Mouse (Mus musculus) erythroid progenitor cell, adult 5-6 weeks (primary cell): ENCODE results near the gene Hoxa4. TPM values are rescaled to one million over a fixed set of nuclear protein-coding genes. Genes with fewer than 3 reads are reported as not detected.

Source experiments
- ATAC-seq: replicated peaks from 2 replicates; pipeline ENCODE4 v1.8.0; 2016; ENCODE audit warnings: moderate number of reproducible peaks, mild to moderate bottlenecking, moderate TSS enrichment, inconsistent platforms; ENCODE audit not compliant: poor library complexity, low FRiP score, severe bottlenecking
- total RNA-seq, 2 experiments: library from RNA; stranded (forward) in 1 of 2; stranded (reverse) in 1 of 2; fragments of 150-400 nt in 1 of 2; fragments of 186-747, 209-891 nt in 1 of 2; gene quantifications; 2 replicates each; pipeline versions ENCODE4 v1.2.3 to v1.2.4; 2015 to 2017; ENCODE audit warnings: low replicate concordance in 2 of 2

Hoxa4 gene
- not detected in 2 replicates for total RNA-seq (2015; ENCODE audit: low replicate concordance)
- total RNA-seq (2017; ENCODE audit: low replicate concordance), result not detected in 2 replicates

- no peak for ATAC-seq
These were observed at the start of gene Hoxa4 for GRCm38 (mm10) chr6:52190906-52191810. Gene Hoxa4, minus strand, starts transcription at chr6:52191753.

DNA sequence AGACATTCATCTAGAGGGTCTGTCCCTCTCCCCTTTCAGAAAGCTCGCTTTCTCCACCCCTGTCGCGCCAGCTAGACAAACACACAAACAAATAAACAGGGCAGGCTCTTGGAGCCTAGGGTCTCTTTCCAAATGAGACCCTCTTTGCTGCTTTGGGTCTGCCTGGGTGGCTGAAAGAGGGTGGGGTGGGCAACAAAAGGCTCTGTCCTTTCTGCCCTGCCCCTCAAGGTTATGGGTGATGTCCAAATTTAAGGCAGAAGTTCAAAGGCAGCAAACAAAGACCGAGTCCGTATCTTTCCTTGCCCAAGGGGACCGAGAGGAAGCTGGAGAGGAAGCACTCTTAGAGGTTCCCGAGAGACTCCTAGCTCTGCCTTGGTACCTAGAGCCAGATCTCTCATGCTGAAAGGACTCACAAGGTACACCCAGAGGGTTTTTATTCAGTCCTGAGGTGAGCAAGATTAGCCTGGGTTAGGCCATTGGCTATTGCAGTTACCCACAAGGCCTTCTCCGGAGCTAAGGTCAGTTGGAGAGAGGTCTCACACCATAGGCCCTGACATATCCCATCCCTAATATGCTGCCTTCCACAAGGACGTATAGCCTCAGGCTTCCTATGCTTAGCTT, 49.6 kb upstream of the Hoxa4 start:
- no peak for ATAC-seq

DNA sequence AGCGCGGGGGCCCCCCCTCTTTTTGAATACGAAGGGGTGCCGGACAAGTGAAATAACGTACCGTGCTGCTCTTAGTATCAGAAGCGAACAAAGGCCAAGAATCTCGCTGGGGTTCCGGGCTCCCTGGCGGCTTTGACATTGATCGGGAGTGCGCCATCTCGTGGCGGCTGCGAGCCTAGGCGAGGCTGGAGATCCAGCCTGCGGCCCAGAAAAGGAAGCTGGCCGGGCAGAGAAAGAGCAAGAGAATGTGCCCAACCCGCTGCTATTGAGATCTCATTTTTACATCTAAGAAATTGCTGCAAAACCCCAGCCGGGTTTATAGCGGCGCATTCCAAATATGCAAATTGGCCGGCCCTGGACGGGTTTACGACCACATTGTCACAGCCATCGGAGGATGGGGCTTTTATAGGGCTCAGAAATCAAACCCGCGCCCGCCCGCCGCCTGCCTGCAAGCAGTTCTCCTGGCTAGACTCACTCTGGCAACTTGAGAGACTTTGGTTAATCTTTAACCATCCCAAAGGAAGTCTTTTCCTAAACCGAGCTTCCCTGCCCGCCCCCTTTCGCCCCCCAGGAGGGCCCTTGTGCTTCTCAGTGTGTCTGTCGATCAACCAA, 48.9 kb upstream of the Hoxa4 start, which contains the start of gene Hoxa10:
TSS of gene Hoxa10 (minus strand) at position 466 of the 612 bp plus-strand sequence.
- no peak for ATAC-seq

DNA sequence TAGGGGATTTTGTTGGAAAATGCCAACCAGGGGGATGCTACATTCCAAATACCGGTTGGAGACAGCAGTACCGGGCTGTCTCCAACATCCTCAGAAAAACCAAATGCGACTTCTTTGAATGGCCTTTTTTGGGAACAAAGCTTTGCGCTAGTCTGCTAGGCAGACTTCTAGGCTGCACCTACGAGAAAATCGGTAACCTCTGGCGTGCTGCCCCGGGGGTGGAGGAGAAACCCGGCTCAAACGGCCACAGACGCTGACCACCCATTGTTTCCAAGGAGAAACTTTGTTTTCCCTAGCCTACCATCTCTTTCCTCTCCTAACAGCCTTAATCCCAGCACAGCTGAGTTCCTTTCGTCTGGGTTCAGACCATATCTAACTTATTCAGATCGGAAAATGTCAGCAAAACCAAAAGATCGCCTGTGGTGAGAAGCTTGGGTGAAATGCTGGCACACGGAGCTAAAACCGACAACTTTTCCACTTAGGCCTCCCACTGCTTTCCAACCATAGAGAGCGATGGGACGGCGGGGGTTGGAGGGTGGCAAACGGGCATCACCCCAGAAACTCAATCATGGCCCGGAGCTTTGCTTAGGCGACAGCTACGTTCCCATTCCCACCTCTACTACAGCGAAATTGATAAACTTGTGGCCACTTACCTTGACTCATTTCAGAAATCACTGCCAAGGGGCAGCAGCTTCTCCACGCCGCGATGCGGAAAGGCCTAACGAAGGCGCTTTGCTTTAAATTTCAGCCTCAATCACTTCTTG, 48.3 kb upstream of the Hoxa4 start:
- no peak for ATAC-seq

DNA sequence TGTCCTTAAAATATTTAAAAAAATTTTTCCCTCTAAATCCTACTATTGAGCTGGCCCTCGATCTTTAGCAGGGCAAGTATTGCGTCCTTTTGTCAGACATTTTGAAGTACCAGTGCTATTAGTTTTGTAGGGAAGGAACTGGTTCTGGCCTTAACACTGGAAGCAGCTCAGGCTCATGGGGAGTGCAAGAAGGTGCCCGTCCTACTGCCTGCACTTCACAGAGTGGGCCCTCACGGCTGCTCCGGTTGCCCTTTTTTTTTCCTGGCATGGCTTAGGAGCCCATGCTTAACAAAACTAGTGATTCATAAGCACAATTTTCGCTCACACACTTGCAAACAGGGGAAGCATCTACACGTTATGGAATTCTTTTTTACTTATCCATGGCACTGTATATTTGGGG, 47.4 kb upstream of the Hoxa4 start:
- ATAC-seq, result no peak

- no peak for ATAC-seq
These were observed 46.6 kb upstream of the Hoxa4 start for GRCm38 (mm10) chr6:52238155-52238545.

GRCm38 (mm10) chr6:52237346-52238154, 46.0 kb upstream of the Hoxa4 start:
- no peak for ATAC-seq

GRCm38 (mm10) chr6:52236806-52237205, 45.3 kb upstream of the Hoxa4 start:
- ATAC-seq, result no peak

- no peak for ATAC-seq
These were observed 44.3 kb upstream of the Hoxa4 start for GRCm38 (mm10) chr6:52235866-52236265.

DNA sequence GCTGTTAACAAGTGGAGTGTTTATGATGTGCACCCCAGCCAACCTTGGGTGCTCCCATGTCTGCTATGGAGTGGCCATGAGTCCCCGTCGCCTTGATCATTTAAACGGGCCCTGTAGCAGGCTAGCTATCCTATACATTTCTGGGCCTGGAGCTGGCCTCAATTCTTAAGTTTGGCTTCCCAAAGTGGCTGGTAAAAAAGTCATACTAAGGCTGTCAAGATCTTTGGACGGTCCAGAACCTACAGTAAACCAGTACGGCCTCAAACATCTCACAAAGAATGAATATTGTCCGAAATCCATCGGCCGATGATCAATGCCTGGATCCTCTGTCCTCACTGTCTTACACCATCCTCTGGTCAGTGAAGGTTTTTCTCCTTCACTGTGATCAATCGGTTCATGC, 43.7 kb upstream of the Hoxa4 start:
- ATAC-seq, result no peak

GRCm38 (mm10) chr6:52234428-52235140, 43.0 kb upstream of the Hoxa4 start:
- no peak for ATAC-seq

DNA sequence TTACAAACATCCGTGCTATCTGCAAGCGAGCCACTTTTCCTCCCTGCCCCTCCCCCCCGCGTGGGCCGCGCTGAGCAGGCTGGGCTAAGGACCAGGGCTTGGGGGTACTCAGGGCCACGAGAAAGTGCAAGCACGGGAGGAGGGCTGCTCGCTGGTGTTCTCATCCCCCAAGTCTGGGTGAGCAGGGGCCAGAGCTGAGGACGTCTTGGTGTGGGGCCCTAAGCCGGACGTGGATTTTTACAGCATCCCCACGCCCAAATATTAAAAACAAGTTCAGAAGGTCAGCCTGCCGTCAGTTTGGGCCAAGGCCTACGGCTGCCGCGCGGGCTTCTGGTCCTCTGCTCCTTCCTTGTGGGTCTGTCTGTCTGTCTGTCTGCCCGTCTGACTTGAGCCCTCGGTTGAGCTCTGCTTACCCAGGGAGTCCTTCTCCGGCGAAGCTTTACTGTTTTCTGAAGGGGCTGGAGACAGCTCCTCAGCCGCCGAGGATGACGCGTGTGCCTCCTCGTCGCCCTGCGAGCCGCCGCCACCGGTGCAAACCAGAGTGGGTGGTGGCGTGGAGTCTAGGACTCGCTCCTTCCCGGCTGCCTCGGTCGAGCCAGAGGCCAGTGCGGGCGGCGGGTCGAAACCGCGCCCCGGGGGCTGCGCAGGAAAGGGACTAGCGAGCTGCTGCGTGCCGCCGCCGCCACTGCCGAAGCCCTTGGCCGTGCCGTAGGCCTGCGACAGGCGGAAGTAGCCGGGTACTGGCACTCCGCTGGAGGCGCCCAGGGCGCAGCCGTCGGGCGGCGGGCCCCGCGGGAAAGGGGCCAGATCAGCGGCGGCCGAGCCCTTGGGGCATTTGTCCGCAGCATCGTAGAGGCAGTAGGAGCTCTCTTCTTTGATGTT, 42.2 kb upstream of the Hoxa4 start:
- no peak for ATAC-seq

DNA sequence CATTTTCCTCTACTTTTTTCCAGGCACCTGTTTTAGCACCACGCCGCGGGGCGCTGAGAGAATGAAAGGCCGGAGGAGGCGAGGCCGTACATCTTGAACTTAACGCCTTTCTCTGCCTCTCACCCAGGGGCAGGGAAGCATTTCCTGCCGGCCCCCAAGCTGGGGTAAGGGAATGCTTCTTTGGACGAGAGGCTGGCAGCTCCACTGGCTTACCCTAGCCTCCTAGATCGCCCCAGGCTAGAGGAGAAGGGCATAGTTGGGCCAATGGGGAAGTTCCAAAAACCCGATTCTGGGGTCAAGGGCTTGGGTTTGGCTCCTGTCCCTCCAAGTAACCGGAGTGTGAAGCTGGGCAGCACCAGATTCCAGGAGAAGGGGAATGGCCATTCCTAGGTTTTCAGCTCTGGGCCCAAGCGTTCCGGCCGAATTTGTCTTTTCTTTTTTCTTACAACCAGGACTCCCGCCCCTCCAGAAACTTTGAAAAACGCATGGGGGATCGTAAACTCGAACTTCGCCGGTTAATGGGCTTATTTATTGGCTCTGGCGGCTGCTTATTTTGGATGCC, 41.5 kb upstream of the Hoxa4 start:
- no peak for ATAC-seq

GRCm38 (mm10) chr6:52232568-52232965, 41.0 kb upstream of the Hoxa4 start:
- ATAC-seq, result no peak

- ATAC-seq, result no peak
These were observed 40.5 kb upstream of the Hoxa4 start for GRCm38 (mm10) chr6:52231885-52232567.

DNA sequence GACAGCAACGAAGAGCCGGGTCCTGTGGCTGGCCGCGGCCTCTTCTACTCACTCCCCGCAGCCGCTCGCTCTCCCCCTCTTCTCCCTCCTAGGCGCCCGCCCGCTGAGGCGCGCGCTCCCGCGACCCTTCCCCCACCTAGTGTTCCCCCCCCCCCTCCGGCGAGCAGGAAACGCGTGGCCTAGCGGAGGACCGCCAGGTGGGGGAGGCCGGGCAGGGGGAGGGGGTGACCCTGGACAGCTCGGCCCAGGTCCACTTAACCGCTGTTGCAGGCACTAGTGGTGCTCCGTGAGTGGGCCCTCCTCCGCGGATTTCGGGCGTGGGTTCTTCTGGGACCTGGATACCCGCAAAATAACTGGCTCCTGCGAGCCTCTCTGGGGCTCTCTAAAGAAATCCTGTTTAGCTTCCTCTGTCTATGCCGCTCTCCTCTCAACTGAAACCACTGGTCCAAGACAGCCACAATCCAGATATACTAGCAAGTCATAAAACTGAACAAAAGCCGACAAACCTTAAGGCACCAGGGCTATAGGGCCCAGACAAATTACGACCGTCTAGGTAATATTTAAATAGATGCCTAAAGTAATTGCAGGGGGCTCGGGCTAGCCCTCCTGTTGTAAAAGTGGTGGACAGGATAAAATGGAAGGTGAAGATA, 39.1 kb upstream of the Hoxa4 start, which contains the start of gene Hoxa9:
TSS of gene Hoxa9 (minus strand) at position 574 of the 650 bp plus-strand sequence.
- no peak for ATAC-seq
